Mouse (Mus musculus) thymus, postnatal 4 days (tissue): ENCODE measurements around the gene Ak7.

Experiments
- DNase-seq: peaks from one replicate; pipeline ENCODE4 v3.0.0; 2021

The Ak7 gene

DNA sequence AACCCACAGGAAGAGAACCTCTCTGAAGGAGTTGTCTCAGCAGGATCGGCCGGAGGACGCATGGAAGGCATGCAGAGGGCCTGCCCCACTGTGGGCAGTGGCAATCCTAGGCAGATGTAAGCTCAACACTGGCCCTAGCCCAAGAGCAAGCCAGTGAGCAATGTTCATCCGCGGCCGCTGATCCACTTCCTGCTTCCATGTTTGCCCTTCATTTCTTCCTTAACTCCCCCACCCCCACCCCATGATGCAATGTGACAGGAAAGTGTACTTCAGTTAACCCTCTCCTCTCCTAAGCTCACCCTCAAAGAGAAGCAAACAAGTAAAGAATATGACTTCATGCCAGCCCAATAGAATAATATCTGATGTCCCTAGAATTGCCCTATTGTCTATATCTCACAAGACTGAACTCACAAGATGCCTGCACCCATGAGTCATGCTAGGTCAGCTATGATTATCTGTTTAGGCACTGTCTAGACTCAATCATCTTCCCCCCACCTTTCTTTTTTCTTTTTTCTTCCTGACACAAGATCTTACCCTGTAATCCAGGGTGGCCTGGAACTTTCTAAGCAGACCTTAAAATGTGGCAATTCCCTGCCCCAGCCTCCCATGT, 25.2 kb downstream of the Ak7 start:
- DNase-seq, result no peak

DNA sequence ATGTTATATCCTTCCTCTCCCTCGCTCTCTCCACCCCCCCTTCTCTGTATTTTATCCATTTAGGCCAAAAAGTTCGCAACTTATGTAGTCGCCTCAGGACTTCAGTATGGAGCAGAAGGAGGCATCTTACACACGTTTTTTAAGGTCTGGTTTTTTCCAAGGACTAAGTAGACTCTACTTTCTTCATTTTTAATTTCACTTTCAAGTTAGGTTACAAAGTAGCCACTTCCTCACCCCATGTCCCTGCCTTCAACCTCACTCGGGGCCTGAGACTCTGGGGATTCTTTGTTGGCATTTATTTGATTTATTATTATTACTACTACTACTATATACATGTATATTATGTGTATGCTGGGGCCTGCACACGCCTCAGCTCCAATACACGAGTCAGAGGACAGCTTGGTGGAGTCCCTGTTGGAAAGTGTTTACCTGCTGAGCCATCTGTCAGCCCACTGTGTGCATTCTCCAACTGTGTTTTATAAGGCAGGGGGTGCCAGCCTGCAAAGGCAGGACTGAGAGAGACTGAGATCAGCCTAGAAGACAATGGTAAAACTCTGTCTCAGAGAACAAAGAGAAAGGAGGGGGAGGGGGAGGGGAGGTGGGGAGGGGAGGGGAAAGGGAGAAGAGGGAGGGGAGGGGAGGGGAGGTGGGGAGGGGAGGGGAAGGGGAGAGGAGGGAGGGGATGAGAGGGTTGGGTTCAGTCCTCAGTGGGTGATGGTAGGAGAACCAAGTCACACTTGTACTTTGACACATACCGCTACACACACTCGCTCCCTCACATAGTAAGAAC, 27.8 kb downstream of the Ak7 start:
- no peak for DNase-seq

DNA sequence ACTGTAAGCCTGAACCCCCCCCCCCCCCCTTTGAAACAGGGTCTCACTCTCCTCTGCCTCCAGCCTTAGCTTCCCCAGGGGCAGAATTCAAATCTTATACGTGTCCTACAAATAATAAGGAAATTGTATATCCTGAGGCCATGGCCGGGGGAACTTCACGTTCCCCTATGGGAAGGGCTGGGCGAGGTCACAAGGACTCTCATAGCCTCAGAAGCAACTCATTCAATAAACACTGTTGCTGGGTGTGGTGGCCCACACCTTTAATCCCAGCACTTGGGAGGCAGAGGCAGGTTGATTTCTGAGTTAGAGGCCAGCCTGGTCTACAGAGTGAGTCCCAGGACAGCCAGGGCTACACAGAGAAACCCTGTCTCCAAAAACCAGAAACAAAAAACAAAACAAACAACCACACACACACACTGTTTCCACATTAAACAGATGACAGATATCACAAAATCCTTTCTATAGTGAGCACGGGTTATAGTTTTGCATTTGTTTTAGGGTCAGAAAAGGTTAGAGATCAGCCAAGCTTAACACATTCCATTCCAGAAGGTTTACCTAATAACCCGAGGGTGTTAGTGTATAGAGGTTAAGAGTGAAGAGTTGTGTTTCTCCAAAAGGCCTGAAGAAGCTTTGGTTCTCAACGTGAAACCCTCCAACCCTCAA, 29.6 kb downstream of the Ak7 start:
- DNase-seq, result no peak

GRCm38 (mm10) chr12:105735889-105736251, 30.1 kb downstream of the Ak7 start:
- no peak for DNase-seq

GRCm38 (mm10) chr12:105738316-105739096, 32.7 kb downstream of the Ak7 start:
- DNase-seq, result no peak

- DNase-seq, result no peak
Measured at GRCm38 (mm10) chr12:105739656-105740055, 33.9 kb downstream of the Ak7 start.

DNA sequence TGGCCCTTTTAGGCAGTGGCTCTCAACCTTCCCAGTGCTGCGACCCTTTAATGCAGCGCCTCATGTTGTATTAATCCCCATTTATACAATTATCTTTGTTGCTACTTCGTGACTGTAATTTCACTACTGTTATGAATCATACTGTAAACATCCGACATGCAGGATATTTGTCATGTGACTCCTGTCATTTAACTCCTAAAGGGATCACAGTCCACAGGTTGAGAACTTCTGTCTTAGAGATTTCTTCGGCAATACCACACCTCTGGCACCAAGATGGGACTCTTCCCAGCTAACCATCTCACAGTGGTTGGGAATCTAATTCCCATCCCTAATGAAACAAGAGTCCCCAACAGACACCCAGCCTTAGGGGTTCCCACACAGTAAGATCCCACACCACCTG, 42.3 kb downstream of the Ak7 start:
- no peak for DNase-seq

DNA sequence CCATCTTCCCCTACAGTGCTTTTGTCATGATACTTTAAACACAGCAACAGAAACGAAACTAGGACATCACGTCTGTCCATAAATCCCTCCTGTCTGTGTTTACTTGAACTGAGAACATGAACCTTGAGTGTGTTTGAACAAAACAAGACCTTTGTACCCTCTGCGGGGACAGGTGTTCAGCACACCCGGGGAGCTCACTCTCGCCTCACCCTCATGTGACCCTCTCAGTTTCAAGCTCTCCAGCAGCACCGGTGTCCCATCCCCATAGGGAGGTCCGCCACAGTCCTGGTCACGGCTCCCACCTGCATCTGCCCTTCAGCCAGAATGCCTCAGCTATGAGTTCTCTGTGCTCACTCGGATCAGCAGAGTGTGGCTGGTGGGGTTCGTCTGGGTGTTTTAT, 48.0 kb downstream of the Ak7 start:
- DNase-seq, result no peak

- no peak for DNase-seq
Measured at GRCm38 (mm10) chr12:105757816-105758497, 52.2 kb downstream of the Ak7 start.

- no peak for DNase-seq
Measured at GRCm38 (mm10) chr12:105758911-105759310, 53.1 kb downstream of the Ak7 start.

GRCm38 (mm10) chr12:105759849-105760478, 54.2 kb downstream of the Ak7 start:
- DNase-seq, result no peak

GRCm38 (mm10) chr12:105761171-105761570, 55.4 kb downstream of the Ak7 start:
- DNase-seq, result no peak

GRCm38 (mm10) chr12:105761629-105762028, 55.9 kb downstream of the Ak7 start:
- DNase-seq, result no peak

GRCm38 (mm10) chr12:105769700-105770099, 63.9 kb downstream of the Ak7 start:
- no peak for DNase-seq

DNA sequence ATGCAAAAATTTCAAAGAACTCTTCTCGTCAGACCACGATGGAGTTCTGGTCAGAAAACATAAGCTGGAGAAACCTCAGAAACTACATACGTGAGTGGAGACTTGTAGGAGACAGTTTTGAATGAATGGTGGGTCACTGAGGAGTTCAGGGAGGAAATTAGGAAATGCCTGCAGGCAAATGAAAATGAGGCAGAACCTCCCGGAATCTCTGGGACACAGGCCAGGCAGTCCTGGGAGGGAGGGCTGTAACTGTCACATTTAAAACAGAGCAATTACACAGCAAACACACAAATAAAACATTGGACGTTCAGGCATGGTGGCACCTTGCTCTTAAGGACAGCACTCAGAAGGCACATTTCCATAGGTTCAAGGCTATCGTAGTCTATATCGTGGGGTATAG, 69.1 kb downstream of the Ak7 start:
- no peak for DNase-seq

DNA sequence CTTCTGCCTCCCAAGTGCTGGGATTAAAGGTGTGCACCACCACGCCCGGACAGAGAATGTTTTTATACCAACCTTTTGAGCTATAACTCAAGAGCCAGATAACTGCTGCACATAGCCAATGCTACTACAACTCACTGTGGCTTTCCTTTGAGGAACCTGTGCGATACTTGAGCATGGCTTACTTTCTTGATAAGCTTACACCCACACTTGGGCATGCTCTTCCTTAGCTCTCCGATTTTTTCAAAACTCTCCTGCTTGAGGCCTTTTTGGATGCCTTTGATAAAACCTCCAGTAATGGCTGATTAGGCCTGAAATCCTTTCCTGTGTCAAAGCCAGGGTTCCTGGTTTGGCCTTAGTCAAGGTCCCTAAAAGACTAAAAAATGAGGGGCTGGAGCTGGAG, 71.9 kb downstream of the Ak7 start:
- DNase-seq, result no peak

GRCm38 (mm10) chr12:105784196-105784999, 78.6 kb downstream of the Ak7 start, which contains the start of gene Papola:
Gene Papola, plus strand, starts transcription at chr12:105784694.
- peak; percentile 89 for DNase-seq

GRCm38 (mm10) chr12:105785000-105785774, 79.4 kb downstream of the Ak7 start:
- no peak for DNase-seq

GRCm38 (mm10) chr12:105786113-105786512, 80.3 kb downstream of the Ak7 start:
- no peak for DNase-seq

DNA sequence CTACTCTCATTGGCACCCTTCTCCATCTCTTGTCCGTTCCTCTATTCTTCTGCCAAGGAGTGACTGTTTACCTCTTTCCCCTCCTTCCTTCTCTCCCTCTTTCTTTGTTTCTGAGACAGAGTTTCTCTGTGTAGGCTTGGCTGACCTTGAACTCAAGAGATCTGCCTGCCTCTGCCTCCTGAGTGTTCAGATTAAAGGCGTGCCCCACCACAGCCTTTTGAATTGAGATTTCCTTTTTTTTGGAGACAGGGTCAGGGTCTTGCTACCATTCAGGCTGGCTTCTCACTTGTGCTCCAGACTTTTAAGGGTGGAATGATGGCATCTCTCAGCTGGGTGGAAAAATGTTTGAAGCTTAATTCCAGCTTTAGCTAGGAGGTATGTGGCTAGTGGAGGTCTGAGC, 81.8 kb downstream of the Ak7 start:
- no peak for DNase-seq

DNA sequence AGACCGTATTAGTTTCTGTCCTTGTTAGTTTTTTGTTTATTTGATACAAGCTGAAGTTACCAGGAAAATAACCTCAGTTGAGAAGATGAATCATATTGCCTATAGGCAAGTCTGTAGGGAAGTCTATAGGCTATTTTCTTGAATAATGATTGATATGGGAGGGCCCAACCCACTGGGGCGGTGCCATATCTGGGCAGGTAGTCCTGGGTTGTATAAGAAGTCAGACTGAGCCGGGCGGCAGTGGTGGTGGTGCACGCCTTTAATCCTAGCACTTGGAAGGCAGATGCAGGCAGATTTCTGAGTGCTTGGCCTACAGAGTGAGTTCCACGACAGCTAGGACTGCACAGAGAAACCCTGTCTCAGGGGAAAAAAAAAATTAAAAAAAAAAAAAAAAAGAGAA, 84.1 kb downstream of the Ak7 start:
- DNase-seq, result no peak
